ENCODE assay signal across 8 mouse cellular contexts in genomic region chr8:124652546-124652945, GRCm38 (mm10). TPM values are rescaled to one million over a fixed set of nuclear protein-coding genes. Genes with fewer than 3 reads are reported as not detected.
A peak's percentile ranks its signal among the peaks of the same experiment; 100 is the strongest.
DNase-seq lines count a peak whose midpoint lies in the region; ATAC-seq and TF ChIP-seq lines count a peak whose summit lies in the region.

No protein-coding gene starts in this region.

- H3K27ac ChIP-seq in kidney, embryonic 14.5 days (ENCODE audit: low read depth, low read length), result peak overlapping the region; percentile 65
- H3K27ac ChIP-seq in hindbrain, postnatal 0 days, result peak overlapping the region; percentile 3; the same call in 1 of the 2 replicates

- H3K27me3 ChIP-seq in kidney, embryonic 14.5 days (ENCODE audit: control insufficient read depth, insufficient read depth, low read length), result no peaks in the 10 kb centered on the region
- H3K27me3 ChIP-seq in hindbrain, postnatal 0 days (ENCODE audit: insufficient read depth, low read length), result no peaks in the 10 kb centered on the region

- H3K9ac ChIP-seq in kidney, embryonic 14.5 days (ENCODE audit: low read depth, low read length), result no peak overlapping the region
- no peak overlapping the region for H3K9ac ChIP-seq in hindbrain, postnatal 0 days (replicated peaks; ENCODE audit: low read length)

- H3K36me3 ChIP-seq in kidney, embryonic 14.5 days (ENCODE audit: control insufficient read depth, insufficient read depth, low read length), result peaks cover 11% of the 10 kb centered on the region; the same call in 1 of the 2 replicates
- H3K36me3 ChIP-seq in hindbrain, postnatal 0 days (ENCODE audit: insufficient read depth, low read length), result peaks cover 8% of the 10 kb centered on the region; the same call in 1 of the 2 replicates

- TF ChIP-seq CTCF in hindbrain, postnatal 0 days (IDR thresholded peaks at IDR 0.05; ENCODE audit: low read depth), result no peak

- ATAC-seq in kidney, embryonic 14.5 days (ENCODE audit: low FRiP score, low TSS enrichment), result peak; percentile 63
- ATAC-seq in hindbrain, postnatal 0 days, result 0 out of 2 replicates have a peak, but pooled peaks have one; percentile 16

- H3K9me3 ChIP-seq in kidney, embryonic 14.5 days (ENCODE audit: control insufficient read depth, low read length), result no peaks in the 10 kb centered on the region
- H3K9me3 ChIP-seq in hindbrain, postnatal 0 days (ENCODE audit: low read length), result no peaks in the 10 kb centered on the region

- H3K4me3 ChIP-seq in kidney, embryonic 14.5 days (ENCODE audit: low read length), result no peak overlapping the region
- no peak overlapping the region for H3K4me3 ChIP-seq in hindbrain, postnatal 0 days (ENCODE audit: low read length)

- WGBS in kidney, embryonic 14.5 days, result 27% methylated on average over 4 of the region's 4 CpGs
- WGBS in hindbrain, postnatal 0 days, result 24% methylated on average over 4 of the region's 4 CpGs

- no peak overlapping the region for H3K4me2 ChIP-seq in kidney, embryonic 14.5 days (replicated peaks; ENCODE audit: low read depth, low read length)
- H3K4me2 ChIP-seq in hindbrain, postnatal 0 days (ENCODE audit: low read depth, low read length), result no peak overlapping the region

- H3K4me1 ChIP-seq in kidney, embryonic 14.5 days (ENCODE audit: control insufficient read depth, insufficient read depth, low read length), result peaks cover 36% of the 10 kb centered on the region
- H3K4me1 ChIP-seq in hindbrain, postnatal 0 days (ENCODE audit: insufficient read depth, low read length), result no peaks in the 10 kb centered on the region

- DNase-seq in kidney, adult 11 months, result no peak
- peak; percentile 56 to 64 for DNase-seq in cerebellum, postnatal 36 days
- DNase-seq in hindbrain, postnatal 0 days (ENCODE audit: low spot score), result peak; percentile 42
- peak; percentile 47 for DNase-seq in mesoderm, embryonic 11.5 days (ENCODE audit: low read depth, low spot score)
- DNase-seq in right cerebral cortex, postnatal 36 days (ENCODE audit: low spot score in 2 of 2), result no peak
- no peak for DNase-seq in thymus, postnatal 4 days
- no peak for DNase-seq in adrenal gland, adult 2 months

RNA-seq across cellular contexts. Expression of gene 2310022B05Rik, which starts 10.6 kb away (rescaled TPM):
- polyA plus RNA-seq in kidney, embryonic 14.5 days (2014; fragmentation: Nextera tagmentation; extraction: Ambion mirVana), result 28.1 and 38.8 TPM in 2 replicates
- total RNA-seq in hindbrain, postnatal 0 days (2014; rRNA removed), result 100 and 106 TPM in 2 replicates
- polyA plus RNA-seq in hindbrain, postnatal 0 days (2015; fragmentation: Nextera tagmentation; extraction: Ambion mirVana), result 27.0 and 30.2 TPM in 2 replicates
- total RNA-seq in adrenal gland, adult 2 months (2021), result 10 to 100 TPM; 34.1 to 56.7 TPM
- 37.6 and 49.4 TPM in 2 replicates for polyA plus RNA-seq in adrenal gland, adult 2 months (2012; rRNA removed)

Comparison
In these comparisons a context has a peak if more than half of its experiments do, and no peak if none do; other contexts are left out.
1. DNase-seq: peak in cerebellum, postnatal 36 days (2 of 2), hindbrain, postnatal 0 days (single experiment) and mesoderm, embryonic 11.5 days (single experiment); none in kidney, adult 11 months (single experiment), right cerebral cortex, postnatal 36 days (0 of 2), thymus, postnatal 4 days (single experiment) and adrenal gland, adult 2 months (single experiment).